Mouse (Mus musculus): ENCODE data around the gene Clasp2. TPM values are rescaled to one million over a fixed set of nuclear protein-coding genes. Genes with fewer than 3 reads are reported as not detected.
"Not testable (repeated sequence)": the region's sequence is repeated elsewhere in the genome, so short reads cannot be mapped to it uniquely, and the experiment has no call there.

Gene Clasp2
- total RNA-seq, 2 experiments from 2014 or later, result 209 to 224 TPM

- peak; percentile 55 to 66 for DNase-seq (ENCODE audit: extremely low spot score in 1 of 2, low spot score in 1 of 2)
Measured at GRCm38 (mm10) chr9:113811957-113812670, 70.8 kb downstream of the Clasp2 start.

GRCm38 (mm10) chr9:113812671-113813001 lies 71.4 kb downstream of the Clasp2 start:
- peak; percentile 31 to 32 for DNase-seq (ENCODE audit: extremely low spot score in 1 of 2, low spot score in 1 of 2)

GRCm38 (mm10) chr9:113813086-113813485 lies 71.8 kb downstream of the Clasp2 start:
- DNase-seq (ENCODE audit: extremely low spot score in 1 of 2, low spot score in 1 of 2), result no peak

GRCm38 (mm10) chr9:113815836-113816235 lies 74.6 kb downstream of the Clasp2 start:
- DNase-seq (ENCODE audit: extremely low spot score in 1 of 2, low spot score in 1 of 2), result no peak

DNA sequence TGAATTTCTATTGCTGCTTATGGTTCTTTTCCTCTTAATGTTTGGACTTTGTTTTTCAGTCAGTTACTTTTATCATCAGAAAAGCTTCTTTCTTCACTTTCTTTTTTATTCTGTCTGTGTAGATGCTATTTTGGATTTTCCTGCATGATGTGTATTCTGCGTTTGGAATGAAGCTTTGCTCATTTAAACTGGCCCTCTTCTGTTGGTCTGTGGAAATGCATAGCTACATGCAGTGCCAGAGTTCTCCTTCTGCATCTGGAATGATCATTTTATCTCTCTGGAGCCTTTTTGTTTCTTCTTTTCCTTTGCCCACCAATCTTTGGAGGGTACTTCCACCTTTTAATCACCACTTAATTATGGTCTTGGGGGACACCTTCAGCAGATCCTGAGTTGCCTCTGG lies 80.9 kb downstream of the Clasp2 start:
- DNase-seq (ENCODE audit: extremely low spot score in 1 of 2, low spot score in 1 of 2), result no peak

DNA sequence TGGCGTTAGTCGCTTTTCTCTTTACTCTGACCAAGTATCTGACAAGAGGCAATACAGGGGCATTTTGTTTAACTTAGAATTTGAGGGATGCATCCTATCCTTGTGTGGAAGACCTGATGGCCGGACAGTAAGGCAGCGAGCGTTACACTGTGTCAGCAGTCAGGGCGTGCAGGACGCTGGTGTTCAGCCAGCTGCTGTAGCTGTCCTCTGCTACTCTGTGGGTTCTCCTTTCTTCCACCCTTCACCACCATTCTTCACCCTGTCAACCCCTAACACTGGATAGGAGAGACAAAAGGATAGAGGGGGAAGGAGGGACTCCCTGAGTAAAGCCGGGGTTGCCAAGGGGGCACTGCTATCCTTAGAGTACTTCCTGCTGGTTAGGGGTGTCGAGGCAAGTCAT lies 87.4 kb downstream of the Clasp2 start:
- DNase-seq (ENCODE audit: extremely low spot score in 1 of 2, low spot score in 1 of 2), result no peak

GRCm38 (mm10) chr9:113830219-113830618 lies 88.9 kb downstream of the Clasp2 start:
- DNase-seq (ENCODE audit: extremely low spot score in 1 of 2, low spot score in 1 of 2), result no peak

DNA sequence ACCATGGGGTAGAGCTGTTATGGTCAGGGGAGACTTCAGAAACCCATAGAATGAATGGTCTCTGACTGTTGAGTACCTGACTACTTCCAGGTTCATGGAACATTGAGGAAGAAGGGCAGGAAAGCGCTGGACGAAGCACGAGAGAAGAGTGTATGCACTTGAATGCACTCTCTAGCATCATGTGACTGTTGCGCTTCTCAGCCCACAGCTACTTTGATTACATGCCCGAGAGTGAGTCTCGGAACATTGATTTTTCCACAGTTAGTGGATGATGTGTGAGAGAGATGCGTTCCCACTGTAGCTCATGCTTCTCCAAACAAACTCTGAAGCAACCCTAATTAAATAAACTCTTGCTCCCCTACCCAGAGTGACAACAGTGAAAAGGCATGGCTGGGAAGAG lies 92.2 kb downstream of the Clasp2 start:
- no peak for DNase-seq (ENCODE audit: extremely low spot score in 1 of 2, low spot score in 1 of 2)

DNA sequence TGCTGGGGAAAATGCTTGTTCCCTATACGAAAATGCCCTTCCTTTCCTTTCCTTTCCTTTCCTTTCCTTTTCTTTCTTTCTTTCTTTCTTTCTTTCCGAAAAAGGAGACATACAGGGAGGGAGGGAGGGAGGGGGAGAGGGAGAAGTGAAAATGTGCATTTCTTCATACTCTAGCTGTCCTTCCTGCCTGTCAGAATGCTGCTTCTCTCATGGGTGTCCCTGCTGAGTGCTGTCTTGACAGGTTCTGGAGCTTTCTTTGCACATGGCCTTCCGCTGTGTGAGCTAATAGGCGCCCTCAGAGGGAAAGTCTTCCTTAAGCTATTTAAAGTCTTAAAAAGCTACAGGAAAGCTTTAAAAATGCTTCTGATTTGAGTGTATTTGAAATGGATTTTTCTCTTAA lies 95.7 kb downstream of the Clasp2 start:
- no peak for DNase-seq (ENCODE audit: extremely low spot score in 1 of 2, low spot score in 1 of 2)

DNA sequence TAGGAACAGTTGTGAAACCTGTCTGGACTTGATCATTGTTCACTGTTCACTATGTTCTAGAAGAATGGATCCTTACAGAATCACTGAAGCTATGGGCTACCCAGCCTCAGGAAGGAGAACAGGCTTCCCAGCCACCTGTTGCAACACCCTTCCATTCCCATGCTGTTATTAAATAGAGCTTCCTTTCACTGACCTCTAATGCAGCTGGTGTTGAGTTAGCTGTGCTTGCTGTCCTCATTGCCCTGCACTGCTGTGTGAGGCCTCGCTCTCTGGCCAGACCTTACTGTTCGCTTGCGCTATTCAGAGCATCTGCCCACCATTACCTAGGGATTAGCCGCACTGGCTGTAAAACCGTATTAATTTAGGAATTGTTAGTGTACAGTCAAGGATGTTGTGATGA lies 96.2 kb downstream of the Clasp2 start:
- no peak for DNase-seq (ENCODE audit: extremely low spot score in 1 of 2, low spot score in 1 of 2)

DNA sequence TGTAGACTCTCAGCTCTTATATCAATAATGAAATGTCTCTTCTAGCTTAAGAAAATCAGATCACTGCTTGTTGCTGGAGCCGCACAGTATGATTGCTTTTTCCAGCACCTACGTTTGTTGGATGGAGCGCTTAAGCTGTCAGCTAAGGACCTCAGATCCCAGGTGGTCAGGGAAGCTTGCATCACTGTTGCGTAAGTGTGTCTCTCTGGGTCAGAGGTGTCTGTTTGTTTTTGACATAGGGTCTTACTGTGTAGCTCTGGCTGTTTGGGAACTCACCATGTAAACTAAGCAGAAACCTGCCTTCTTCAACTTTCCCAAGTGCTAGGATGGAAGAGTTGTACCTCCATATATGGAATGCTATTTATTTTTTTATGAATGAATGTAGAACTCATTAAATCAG lies 102.8 kb downstream of the Clasp2 start:
- DNase-seq (ENCODE audit: extremely low spot score in 1 of 2, low spot score in 1 of 2), result no peak

DNA sequence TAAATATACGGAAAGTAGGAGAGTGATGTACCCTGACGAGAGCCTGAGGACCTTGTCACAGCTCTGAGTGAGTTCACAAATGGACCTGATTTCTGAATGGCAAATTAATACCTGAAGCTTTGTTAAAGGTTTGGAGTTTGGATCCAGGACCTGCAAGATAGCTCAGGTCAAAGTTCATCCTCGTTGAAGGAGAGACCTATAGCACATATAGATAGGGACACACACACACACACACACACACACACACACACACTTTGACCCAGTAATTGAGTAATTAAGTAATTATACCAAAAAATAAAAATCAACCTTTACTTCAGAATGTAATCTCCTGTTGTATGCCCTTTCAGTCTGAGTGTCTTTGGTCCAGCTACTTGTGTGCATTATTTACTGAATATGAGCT lies 114.2 kb downstream of the Clasp2 start:
- DNase-seq (ENCODE audit: extremely low spot score in 1 of 2, low spot score in 1 of 2), result no peak

- DNase-seq (ENCODE audit: extremely low spot score in 1 of 2, low spot score in 1 of 2), result no peak
Measured at GRCm38 (mm10) chr9:113857281-113857928, 116.1 kb downstream of the Clasp2 start.

DNA sequence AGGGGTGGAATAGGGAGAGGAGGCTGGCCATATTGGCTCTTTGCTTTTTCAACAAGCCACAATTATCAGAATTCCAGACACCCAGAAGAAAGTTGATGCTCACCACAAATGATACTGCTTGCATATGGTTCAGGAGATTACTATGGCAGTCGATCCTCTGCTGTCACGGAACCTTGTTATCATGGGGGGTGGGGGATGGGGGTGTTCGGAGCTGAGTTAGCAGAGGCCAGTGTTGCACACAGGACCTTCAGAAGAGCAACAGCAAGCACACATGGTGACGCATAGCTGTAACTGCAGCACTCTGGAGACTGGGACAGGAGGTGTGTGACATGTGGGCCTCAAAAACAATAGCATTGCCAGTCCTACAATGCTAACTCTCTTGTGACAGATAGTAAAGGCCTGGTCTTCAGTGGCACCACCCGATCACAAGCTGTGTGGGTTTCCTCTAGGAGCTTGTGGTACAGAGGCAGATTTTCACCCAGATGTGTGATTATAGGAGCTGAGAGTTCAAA lies 116.7 kb downstream of the Clasp2 start:
- no peak for DNase-seq (ENCODE audit: extremely low spot score in 1 of 2, low spot score in 1 of 2)

DNA sequence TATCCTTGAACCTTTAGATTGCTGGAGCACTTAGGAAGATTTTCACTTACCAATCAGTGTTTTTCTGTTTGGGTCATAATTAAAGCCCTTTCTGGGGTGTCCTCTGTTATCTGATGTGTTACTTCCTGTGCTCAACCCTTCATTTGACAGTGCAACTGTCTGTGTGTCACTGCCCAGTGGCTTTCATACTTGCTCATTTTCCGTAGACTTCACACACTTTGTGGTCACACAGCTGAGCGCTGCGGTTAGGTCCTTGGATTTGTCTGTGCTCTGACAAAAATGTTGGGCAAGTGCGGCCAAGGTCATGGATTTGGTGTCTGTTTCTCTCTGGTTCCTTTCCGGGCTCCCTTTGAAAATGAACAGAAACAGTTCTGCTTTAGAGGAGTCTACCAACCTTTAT lies 118.1 kb downstream of the Clasp2 start:
- DNase-seq (ENCODE audit: extremely low spot score in 1 of 2, low spot score in 1 of 2), result no peak

DNA sequence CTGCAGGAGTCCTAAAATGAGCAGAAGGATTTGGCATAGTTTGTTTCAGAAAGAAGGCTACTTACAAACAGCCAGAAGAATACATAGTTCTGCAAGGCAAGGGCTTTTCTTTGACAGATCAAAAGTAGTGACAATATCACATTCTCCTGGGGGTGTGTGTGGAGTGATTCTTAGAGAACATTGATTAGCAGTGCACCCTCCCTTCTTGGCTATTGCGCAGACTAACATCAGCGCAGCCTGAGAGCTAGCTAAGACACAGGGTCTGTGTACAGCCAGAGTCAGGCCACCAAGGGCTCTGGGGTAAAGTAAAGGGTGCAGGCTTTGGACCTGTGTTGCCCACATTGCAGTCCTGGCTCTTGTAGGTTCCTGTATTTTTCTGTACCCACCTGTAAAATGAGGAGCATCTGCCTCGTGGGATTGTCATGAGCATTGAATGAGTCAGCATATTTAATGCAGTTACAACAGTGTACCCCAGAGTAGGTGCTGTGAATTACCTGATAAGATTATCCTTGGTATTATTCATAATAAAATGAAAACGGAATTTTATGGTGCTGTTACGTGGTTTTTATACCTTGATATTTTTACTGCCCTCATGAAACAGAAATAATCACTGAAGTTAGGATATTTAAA lies 122.2 kb downstream of the Clasp2 start:
- DNase-seq (ENCODE audit: extremely low spot score in 1 of 2, low spot score in 1 of 2), result no peak

DNA sequence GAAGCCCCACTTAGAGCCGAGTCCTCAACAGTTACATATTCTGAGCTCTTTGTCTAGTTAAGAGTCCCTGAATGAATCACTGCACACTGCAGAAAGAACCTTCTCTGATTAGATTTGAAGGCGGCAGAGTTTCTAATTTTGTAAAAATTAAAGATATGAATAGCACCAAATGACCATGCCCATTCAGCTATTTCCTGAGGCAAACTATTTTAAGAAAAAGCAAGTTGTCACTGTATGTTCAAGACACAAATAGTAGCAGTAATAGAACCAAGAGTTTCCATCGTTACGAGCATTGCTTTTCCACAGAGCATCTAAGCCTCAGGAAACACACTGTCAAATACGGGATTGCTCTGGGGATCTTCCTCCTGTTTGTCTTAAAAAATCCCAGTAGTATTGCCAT lies 126.7 kb downstream of the Clasp2 start:
- DNase-seq (ENCODE audit: extremely low spot score in 1 of 2, low spot score in 1 of 2), result no peak

- DNase-seq (ENCODE audit: extremely low spot score in 1 of 2, low spot score in 1 of 2), result no peak
Measured at GRCm38 (mm10) chr9:113894903-113895302, 153.6 kb downstream of the Clasp2 start.

GRCm38 (mm10) chr9:113903136-113903535 lies 161.9 kb downstream of the Clasp2 start:
- no peak for DNase-seq (ENCODE audit: extremely low spot score in 1 of 2, low spot score in 1 of 2)

DNA sequence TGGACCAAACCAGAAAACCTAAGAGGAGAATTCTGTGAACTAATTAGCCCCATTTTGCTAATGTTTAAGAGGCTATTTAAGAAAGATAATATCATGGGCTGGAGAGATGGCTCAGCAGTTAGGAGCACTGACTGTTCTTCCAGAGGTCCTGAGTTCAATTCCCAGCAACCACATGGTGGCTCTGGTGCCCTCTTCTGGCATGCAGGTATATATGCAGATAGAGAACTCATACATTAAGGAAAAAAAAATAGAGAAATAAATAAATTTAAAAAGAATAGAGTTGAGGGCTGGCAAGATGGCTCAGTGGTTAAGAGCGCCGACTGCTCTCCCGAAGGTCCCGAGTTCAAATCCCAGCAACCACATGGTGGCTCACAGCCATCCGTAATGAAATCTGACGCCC lies 163.0 kb downstream of the Clasp2 start:
- DNase-seq (ENCODE audit: extremely low spot score in 1 of 2, low spot score in 1 of 2), result not testable (repeated sequence)

- no peak for DNase-seq (ENCODE audit: extremely low spot score in 1 of 2, low spot score in 1 of 2)
Measured at GRCm38 (mm10) chr9:113915789-113916188, 174.5 kb downstream of the Clasp2 start.

GRCm38 (mm10) chr9:113922677-113923076 lies 181.4 kb downstream of the Clasp2 start:
- no peak for DNase-seq (ENCODE audit: extremely low spot score in 1 of 2, low spot score in 1 of 2)
